Mouse (Mus musculus): ENCODE measurements around the gene Wnt2b. TPM values are rescaled to one million over a fixed set of nuclear protein-coding genes. Genes with fewer than 3 reads are reported as not detected.
A peak's percentile ranks its signal among the peaks of the same experiment; 100 is the strongest.

Gene Wnt2b
- 9.6 and 14.7 TPM in 2 replicates for total RNA-seq (2021)
- long read RNA-seq, experiment 1 = 0 reads
- long read RNA-seq, experiment 2 = 0 reads

GRCm38 (mm10) chr3:104961066-104962059 is at the start of gene Wnt2b:
TSS of gene Wnt2b (minus strand) at chr3:104961921.
- peak; percentile 56 for DNase-seq

- no peak for DNase-seq
Observed at GRCm38 (mm10) chr3:105010681-105011339, 49.1 kb upstream of the Wnt2b start.

DNA sequence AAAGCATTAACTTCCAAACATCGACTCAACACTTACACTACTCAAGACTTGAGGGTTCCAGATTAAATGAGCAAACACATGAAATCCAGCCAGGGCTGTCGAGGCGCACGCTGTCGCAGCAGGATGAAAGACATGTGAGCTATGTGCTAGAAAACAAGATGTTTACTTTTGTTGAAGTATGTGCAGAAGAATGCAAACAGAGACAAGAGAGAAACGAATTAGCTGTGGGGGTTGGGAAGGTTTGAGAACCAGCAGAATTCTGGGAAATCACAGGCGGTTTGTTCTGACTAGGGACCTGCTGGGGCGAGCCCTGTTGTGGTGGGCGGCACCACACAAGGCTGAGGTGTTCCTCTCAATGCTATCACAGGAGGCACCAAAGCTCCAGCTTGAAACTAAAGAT is 46.3 kb upstream of the Wnt2b start:
- no peak for DNase-seq

- DNase-seq = no peak
Observed at GRCm38 (mm10) chr3:105006101-105006500, 44.4 kb upstream of the Wnt2b start.

- no peak for DNase-seq
Observed at GRCm38 (mm10) chr3:105005561-105006065, 43.9 kb upstream of the Wnt2b start.

- no peak for DNase-seq
Observed at GRCm38 (mm10) chr3:105005011-105005410, 43.3 kb upstream of the Wnt2b start.

DNA sequence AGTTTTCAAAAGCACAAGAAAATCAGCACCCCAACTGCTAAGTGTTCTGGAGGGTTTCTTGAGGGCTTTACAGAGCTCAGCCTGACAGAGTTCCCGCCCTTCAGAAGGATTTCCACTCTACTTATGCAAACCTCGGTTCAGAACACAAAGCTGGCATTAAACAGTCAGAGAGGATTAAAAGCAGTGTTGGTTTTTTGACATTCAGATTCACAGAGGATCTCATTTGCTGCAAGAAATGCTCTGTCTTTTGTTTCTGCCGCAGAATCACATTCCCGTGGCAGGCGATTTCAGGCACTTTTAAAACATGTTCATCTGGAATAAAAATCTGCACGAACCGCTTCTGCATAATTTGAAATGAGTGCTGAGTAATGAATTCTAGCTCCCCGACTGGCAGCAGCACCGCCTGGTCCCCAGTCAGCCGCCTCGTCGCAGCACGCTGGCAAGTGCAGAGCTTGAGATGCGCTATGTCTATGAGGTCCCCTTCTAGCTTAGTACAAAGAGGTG is 42.3 kb upstream of the Wnt2b start:
- DNase-seq = no peak

GRCm38 (mm10) chr3:105001374-105001773 is 39.7 kb upstream of the Wnt2b start:
- DNase-seq = no peak

DNA sequence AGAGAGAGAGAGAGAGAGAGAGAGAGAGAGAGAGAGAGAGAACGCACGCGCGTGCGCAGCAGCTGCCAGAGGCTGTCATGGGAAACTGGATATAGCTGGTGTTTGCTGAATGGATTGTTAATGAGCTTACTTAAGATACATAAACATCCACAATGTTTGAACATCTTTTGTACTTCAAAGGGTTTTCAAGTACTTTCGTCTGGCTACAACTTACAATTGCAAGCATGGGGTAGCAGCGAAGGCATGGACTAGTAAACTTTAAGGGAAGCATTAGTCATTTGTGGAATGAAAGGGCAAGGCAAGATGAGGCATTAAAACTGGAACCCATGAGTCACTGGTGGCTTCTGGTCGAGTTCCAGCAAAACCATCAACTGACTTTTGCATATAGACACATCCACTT is 38.8 kb upstream of the Wnt2b start:
- DNase-seq = peak; percentile 64

GRCm38 (mm10) chr3:104997563-104997962 is 35.8 kb upstream of the Wnt2b start:
- no peak for DNase-seq

DNA sequence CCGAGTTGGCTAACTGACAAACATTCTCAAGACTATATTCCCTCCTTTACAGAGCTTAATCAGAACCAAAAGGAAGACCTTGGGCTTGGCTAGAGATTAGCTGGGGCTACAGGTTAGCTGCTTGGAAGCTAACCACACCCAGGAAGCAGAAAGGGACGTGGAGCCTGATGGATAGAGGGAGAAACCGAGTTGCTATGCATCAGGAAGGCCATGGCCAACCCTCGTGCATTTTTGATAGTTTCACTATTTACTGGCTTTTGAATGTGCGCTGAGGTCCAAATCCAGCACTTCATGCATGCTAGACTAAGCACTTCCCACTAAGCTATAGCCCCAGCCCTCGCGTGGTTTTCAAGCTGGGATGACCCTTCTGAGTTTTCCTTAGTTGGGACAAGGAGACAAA is 34.0 kb upstream of the Wnt2b start:
- DNase-seq = no peak

DNA sequence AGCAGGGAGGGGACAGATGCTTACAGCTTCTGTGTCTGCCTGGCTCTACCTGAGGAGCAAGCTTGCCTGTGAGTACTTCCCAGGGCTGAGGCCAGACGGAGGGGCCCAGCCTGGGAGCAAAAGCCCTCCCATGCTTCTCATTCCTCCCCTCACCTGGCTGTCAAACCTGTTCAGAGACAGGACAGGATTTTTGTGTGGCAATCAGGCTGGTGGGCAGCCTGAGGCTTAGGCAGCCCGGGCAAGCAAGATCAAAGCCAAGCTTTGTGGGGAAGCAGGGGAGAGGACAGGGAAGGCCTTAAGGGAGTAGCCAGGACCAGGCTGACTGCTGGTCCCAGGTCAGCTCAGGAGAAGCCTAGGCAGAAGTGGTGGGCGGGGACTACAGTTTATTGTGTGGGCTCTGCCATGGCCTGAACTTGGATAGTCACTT is 32.7 kb upstream of the Wnt2b start:
- no peak for DNase-seq

GRCm38 (mm10) chr3:104993800-104994199 is 32.1 kb upstream of the Wnt2b start:
- peak; percentile 61 for DNase-seq

- DNase-seq = peak; percentile 97
Observed at GRCm38 (mm10) chr3:104992709-104993388, 31.1 kb upstream of the Wnt2b start.

DNA sequence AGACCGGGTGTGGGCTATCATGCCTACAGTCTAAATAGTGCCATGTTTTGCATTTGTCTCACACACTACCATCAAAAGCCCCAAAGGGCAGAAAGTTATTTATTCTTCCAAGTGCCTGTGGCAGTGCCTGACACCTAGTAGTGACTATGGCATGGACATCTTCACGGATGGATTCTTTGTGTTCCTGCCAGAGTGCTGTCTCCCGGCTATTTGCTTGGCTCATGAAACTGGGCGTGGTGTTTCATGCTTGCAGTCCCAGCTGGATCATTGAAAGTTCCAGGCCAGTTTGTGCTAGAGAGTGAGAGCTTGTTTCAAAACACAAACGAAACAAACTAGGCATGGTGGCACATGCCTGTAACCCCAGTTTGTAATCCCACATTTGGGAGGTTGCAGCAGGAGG is 30.0 kb upstream of the Wnt2b start:
- no peak for DNase-seq

GRCm38 (mm10) chr3:104987884-104988283 is 26.2 kb upstream of the Wnt2b start:
- no peak for DNase-seq

- DNase-seq = no peak
Observed at GRCm38 (mm10) chr3:104979735-104980134, 18.0 kb upstream of the Wnt2b start.

GRCm38 (mm10) chr3:104967548-104968300 is 6.0 kb upstream of the Wnt2b start:
- DNase-seq = peak; percentile 95

DNA sequence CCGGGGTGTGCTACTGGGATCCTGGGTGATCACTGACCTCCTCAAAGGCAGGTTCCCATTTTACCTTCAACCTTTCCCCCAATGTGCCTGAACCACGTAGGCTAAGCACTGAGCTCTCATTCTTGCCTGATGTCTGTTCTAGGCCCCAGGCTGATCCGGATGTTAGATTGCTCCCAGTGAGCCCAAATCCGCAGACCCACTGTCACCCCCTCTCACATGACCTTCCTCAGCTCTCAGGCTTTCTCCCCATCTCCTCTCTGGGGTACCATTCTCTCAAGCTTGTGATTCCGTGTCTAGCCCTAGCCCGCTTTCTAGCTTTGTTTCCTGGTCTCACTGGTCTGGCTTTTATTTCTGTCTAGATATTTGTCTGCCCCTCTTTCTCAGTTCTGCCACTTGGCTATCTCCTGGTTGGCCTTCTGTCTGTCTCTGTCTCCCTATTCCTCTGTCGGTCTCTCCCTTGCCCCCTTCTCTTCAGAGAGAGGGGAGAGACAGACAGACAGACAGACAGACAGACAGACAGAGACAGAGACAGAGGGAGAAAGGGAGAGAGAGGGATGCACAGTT is 4.4 kb upstream of the Wnt2b start:
- DNase-seq = no peak

GRCm38 (mm10) chr3:104965070-104965855 is 3.5 kb upstream of the Wnt2b start:
- DNase-seq = no peak

Data from adrenal gland, postnatal 14 days (tissue).